Mouse (Mus musculus) gastrocnemius, adult 2 months (tissue): ENCODE data around the gene Tsc1. TPM values are rescaled to one million over a fixed set of nuclear protein-coding genes. Genes with fewer than 3 reads are reported as not detected.

ENCODE experiments used
- DNase-seq: peaks from one replicate; pipeline ENCODE4 v3.0.0; 2022
- H3K27ac ChIP-seq: fragments of 200-600 bp; 2 replicates; pipeline ENCODE4 v1.8.1; 2022; ENCODE audit warnings: mild to moderate bottlenecking
- H3K4me3 ChIP-seq: fragments of 200-600 bp; 2 replicates; pipeline ENCODE4 v1.8.1; 2022; ENCODE audit warnings: mild to moderate bottlenecking, moderate library complexity
- CTCF ChIP-seq: fragments of 200-600 bp; IDR thresholded peaks from 2 replicates; pipeline ENCODE4 v1.8.1; 2022; ENCODE audit warnings: antibody characterized with exemption, mild to moderate bottlenecking, moderate library complexity
- intact Hi-C: fragments of 180-260 bp; cut with DNase I; formaldehyde crosslinking; loops from one replicate; pipeline ENCODE4 v1.15.1; 2025
- total RNA-seq, 2 experiments: library from RNA; stranded (reverse); gene quantifications; 2 replicates each; pipeline ENCODE4 v1.2.3; 2021

Gene Tsc1
- total RNA-seq, 2 experiments from 2014 or later = 42.5 to 45.9 TPM

- H3K4me3 ChIP-seq = no peak overlapping the region
- peak; percentile 48 for DNase-seq
- H3K27ac ChIP-seq = no peak overlapping the region
- intact Hi-C loops = no loop called here
- no peak for TF ChIP-seq CTCF
Measured at GRCm38 (mm10) chr2:28681718-28682117, 40.7 kb downstream of the Tsc1 start.

GRCm38 (mm10) chr2:28685895-28686294 lies 44.9 kb downstream of the Tsc1 start:
- TF ChIP-seq CTCF = no peak
- no peak for DNase-seq
- intact Hi-C loops = no loop called here
- Histone ChIP-seq H3K27ac (no peak overlapping the region), H3K4me3 (no peak overlapping the region)

GRCm38 (mm10) chr2:28688431-28688830 lies 47.4 kb downstream of the Tsc1 start:
- intact Hi-C loops = no loop called here
- Histone ChIP-seq H3K4me3 (no peak overlapping the region), H3K27ac (no peak overlapping the region)
- TF ChIP-seq CTCF = peak; percentile 54
- peak; percentile 32 for DNase-seq

DNA sequence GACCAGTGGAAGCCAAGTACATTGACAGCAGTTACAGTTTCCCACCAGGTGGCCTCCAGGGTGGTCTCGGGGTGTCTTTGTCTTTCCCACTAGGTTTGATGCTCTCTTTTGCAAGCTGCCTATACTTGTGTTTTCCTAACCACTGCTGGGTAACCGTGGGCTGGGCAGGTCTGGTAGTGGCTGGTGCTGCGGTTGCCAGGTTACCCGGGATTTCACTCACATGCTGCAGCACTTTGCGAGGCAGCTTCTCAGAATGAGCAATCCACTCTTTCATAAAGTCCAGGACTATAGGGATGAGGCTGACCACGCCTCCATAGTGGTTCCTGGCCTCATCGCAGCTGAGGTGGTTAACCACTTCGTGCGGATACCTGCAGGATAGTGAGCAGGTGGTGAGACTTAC lies 51.7 kb downstream of the Tsc1 start:
- TF ChIP-seq CTCF = no peak
- H3K4me3 ChIP-seq = no peak overlapping the region
- intact Hi-C loops = no loop called here
- no peak for DNase-seq
- H3K27ac ChIP-seq = no peak overlapping the region

- Histone ChIP-seq H3K4me3 (no peak overlapping the region), H3K27ac (no peak overlapping the region)
- DNase-seq = no peak
- TF ChIP-seq CTCF = no peak
- intact Hi-C loops = no loop called here
Measured at GRCm38 (mm10) chr2:28698566-28698965, 57.5 kb downstream of the Tsc1 start.

DNA sequence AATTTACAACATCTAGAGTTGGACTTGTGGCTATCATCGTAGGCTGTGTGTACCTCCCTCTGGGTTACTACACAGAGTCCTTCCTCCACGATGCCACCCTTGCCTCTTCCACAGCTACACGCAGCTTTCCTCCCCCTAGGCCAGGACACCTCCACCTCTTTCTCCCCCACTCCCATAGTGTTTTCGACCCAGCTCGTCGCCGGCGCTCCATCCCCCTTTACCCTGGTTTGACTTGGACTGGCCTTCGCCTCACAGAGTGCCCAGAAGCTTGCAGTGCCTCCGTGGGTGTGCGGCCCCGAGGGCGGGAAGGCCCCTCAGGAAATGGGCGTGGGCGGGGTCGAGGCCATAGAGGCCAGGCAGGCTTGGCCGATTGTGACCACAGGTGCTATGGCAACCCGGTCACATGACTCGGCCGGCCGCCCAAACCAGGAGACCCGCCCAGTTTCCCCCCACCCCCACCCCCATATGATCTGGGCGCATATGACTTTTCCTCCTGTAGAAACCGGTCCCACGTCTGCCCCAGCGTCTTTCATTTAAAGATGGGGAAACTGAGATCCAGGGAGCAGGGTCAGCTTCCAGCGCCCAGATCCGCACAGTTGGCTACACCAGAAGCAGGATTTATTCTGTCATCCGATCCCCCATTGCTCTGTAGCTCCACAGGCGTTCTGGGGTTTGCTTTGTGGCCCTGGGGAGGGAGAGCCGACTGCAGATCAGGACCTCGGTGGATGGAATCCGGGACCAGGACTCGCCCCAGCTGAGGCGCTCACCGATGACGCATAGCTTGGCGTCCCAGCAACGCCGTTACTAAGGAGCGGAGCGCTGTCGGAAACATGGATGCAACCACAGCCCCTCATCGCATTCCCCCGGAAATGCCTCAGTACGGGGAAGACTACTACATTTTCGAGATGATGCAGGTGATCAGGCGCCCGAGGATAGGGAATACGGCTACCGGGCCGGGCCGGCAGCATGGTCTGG lies 58.6 kb downstream of the Tsc1 start, which contains the start of the genes Spaca9 and Ak8:
Gene Spaca9 (minus strand): TSS at position 367 of the 975 bp plus-strand sequence.
Gene Ak8 (plus strand): TSS at position 804 of the 975 bp plus-strand sequence.
- intact Hi-C loops = no loop called here
- TF ChIP-seq CTCF = no peak

GRCm38 (mm10) chr2:28701646-28702262 lies 60.7 kb downstream of the Tsc1 start:
- intact Hi-C loops = no loop called here
- no peak for TF ChIP-seq CTCF
- no peak for DNase-seq
- Histone ChIP-seq H3K4me3 (no peak overlapping the region), H3K27ac (no peak overlapping the region)

More for the DNA sequence above, 58.6 kb downstream of the Tsc1 start, which contains the start of the genes Spaca9 and Ak8:
- peak; percentile 79 for DNase-seq
- Histone ChIP-seq H3K27ac (peak within 1 kb of the TSS; percentile 68; the same call in 1 of the 2 replicates), H3K4me3 (peak within 1 kb of the TSS; percentile 89)

GRCm38 (mm10) chr2:28706106-28706636 lies 65.1 kb downstream of the Tsc1 start:
- no peak for DNase-seq
- H3K4me3 ChIP-seq = no peak overlapping the region
- intact Hi-C loops = no loop called here
- no peak overlapping the region for H3K27ac ChIP-seq
- no peak for TF ChIP-seq CTCF

- no peak for TF ChIP-seq CTCF
- no peak for DNase-seq
- intact Hi-C loops = no loop called here
Measured at GRCm38 (mm10) chr2:28706787-28707186, 65.8 kb downstream of the Tsc1 start.

DNA sequence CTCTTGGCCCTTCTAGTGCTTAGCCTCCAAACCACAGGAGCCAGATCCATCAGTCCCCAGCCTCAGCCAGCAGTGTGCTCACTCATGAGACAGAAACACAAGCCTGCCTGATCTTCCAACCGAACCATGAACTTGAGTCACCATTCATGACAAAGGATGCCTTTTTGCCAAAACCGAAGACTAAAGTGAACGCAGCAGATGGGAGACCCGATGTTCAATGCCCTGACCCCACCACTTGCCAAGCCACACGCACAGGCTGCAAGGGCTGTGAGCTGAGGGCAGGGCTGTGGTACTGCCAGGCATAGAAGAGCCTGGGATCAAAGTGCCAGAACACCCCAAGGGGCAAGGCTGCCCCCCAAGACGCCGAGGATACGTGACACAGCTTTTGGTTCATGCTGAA lies 72.0 kb downstream of the Tsc1 start:
- DNase-seq = no peak
- no peak overlapping the region for H3K4me3 ChIP-seq
- intact Hi-C loops = no loop called here
- TF ChIP-seq CTCF = no peak
- H3K27ac ChIP-seq = no peak overlapping the region

More at GRCm38 (mm10) chr2:28706787-28707186, 65.8 kb downstream of the Tsc1 start:
- Histone ChIP-seq H3K4me3 (no peak overlapping the region), H3K27ac (no peak overlapping the region)

DNA sequence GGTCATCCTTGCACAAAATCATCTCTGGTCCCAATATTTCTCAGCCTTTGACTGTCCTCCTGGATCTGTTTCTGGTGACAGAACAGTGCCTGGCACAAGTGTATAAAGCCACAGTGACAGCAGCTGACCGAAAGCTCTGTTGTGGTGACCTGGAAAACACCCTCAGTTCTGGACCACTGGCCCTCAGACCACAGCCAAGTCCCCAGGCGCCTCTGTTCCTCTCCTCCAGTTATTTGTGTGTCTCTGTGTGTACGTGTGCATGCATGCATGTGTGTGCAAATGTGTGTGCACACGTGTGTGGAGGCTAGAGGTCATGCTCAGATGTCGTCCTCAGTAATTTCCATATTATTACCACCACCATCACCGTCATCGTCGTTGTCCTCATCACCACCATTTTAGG lies 81.4 kb downstream of the Tsc1 start:
- no peak for DNase-seq

DNA sequence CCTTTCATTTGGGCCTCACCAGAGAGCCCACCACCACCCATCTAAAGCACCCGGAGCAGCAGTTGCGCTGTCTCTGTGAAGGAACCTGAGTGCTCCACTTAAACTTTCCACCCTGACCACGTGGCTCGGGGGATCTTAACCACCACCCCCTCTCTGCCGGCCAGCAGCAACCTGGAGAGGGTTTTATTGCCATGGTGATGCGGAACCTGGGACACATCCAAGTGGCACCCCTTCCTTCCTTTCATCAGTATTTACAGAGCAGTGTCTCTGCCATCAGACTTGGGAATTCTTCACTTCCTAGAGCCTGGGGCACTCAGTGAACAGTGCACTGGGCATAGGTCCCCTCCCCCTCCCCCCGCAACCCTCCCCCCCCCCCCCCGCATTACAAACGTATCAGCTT lies 82.9 kb downstream of the Tsc1 start:
- no peak for TF ChIP-seq CTCF
- Histone ChIP-seq H3K4me3 (no peak overlapping the region), H3K27ac (no peak overlapping the region)
- DNase-seq = no peak
- intact Hi-C loops = no loop called here

More for the DNA sequence above, 81.4 kb downstream of the Tsc1 start:
- intact Hi-C loops = no loop called here
- no peak for TF ChIP-seq CTCF
- Histone ChIP-seq H3K4me3 (no peak overlapping the region), H3K27ac (no peak overlapping the region)
